Mouse (Mus musculus) small intestine, adult 2 months (tissue): ENCODE data around the gene Trp53bp1. TPM values are rescaled to one million over a fixed set of nuclear protein-coding genes. Genes with fewer than 3 reads are reported as not detected.

ENCODE experiments used
- H3K27ac ChIP-seq: fragments of 200-500 bp; 2 replicates; pipeline ENCODE4 v1.5.1; 2012; ENCODE audit warnings: low read depth, low read length, control low read depth, inconsistent platforms; ENCODE audit not compliant: insufficient read depth
- H3K27me3 ChIP-seq: fragments of 200-500 bp; 2 replicates; pipeline ENCODE4 v1.6.1; 2012; ENCODE audit warnings: mild to moderate bottlenecking, moderate library complexity, low read length, inconsistent platforms; ENCODE audit not compliant: control insufficient read depth, insufficient read depth
- H3K36me3 ChIP-seq: fragments of 200-500 bp; 2 replicates; pipeline ENCODE4 v1.6.1; 2012; ENCODE audit warnings: mild to moderate bottlenecking, low read length, control low read depth, inconsistent platforms; ENCODE audit not compliant: control insufficient read depth, insufficient read depth
- H3K4me1 ChIP-seq: fragments of 200-500 bp; 2 replicates; pipeline ENCODE4 v1.6.1; 2012; ENCODE audit warnings: low read length, inconsistent platforms, mixed read lengths; ENCODE audit not compliant: control insufficient read depth, insufficient read depth, insufficient read length
- H3K4me3 ChIP-seq: fragments of 200-500 bp; 2 replicates; pipeline ENCODE4 v1.5.1; 2012; ENCODE audit warnings: low read depth, mild to moderate bottlenecking, control low read depth, inconsistent platforms, low read length, moderate library complexity
- CTCF ChIP-seq: fragments of 200-500 bp; IDR thresholded peaks from 2 replicates; pipeline ENCODE4 v1.5.1; 2012; ENCODE audit warnings: low read depth, mild to moderate bottlenecking, control low read depth, inconsistent platforms, low read length, moderate library complexity, mixed read lengths; ENCODE audit not compliant: insufficient replicate concordance, insufficient read length; ENCODE audit errors: extremely low read depth
- POLR2A ChIP-seq: fragments of 200-500 bp; IDR thresholded peaks from 2 replicates; pipeline ENCODE4 v1.6.1; 2012; ENCODE audit warnings: low read depth, mild to moderate bottlenecking, control low read depth, inconsistent platforms, low read length, moderate library complexity
- WGBS: fragments of 180-500 bp; shearing (Covaris S2); methylation state at CpG from one replicate; pipeline ENCODE4 v1.1.7; 2018; 5-methylcytosine and 5-hydroxymethylcytosine counted together
- polyA plus RNA-seq: library from polyadenylated mRNA; depleted of rRNA; stranded (reverse); fragments of >200 nt; gene quantifications from 2 replicates; pipeline ENCODE4 v1.2.3, GENCODE M21; 2012

Trp53bp1 gene
- polyA plus RNA-seq, 1 experiment = 9.5 TPM

DNA sequence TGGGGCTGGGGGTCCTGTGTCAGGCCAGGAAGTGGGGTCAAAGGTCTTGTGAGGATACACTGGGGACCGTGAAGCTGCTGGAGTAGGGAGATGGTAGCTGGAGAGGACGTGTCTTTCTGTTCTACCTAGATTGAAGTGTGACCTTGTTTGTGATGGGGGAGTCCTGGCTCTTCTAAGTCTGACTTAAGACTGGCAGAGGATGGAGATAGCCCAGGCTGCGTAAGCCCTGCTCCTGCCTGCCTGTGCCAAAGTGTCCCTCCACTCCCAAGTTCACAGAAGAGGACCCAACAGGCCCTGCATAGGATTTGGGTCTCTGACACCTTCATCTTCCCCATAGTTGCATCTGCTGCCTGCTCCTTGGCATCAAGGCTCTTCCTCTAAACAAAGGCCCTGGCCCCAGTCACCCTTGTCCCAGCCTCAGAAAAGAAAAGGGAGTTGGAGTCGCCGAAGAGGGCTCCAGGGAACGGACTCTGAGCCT, 25.6 kb upstream of the Trp53bp1 start:
- 36% methylated on average over 6 of the region's 6 CpGs for WGBS
- no peak for TF ChIP-seq CTCF
- no peak for TF ChIP-seq POLR2A

DNA sequence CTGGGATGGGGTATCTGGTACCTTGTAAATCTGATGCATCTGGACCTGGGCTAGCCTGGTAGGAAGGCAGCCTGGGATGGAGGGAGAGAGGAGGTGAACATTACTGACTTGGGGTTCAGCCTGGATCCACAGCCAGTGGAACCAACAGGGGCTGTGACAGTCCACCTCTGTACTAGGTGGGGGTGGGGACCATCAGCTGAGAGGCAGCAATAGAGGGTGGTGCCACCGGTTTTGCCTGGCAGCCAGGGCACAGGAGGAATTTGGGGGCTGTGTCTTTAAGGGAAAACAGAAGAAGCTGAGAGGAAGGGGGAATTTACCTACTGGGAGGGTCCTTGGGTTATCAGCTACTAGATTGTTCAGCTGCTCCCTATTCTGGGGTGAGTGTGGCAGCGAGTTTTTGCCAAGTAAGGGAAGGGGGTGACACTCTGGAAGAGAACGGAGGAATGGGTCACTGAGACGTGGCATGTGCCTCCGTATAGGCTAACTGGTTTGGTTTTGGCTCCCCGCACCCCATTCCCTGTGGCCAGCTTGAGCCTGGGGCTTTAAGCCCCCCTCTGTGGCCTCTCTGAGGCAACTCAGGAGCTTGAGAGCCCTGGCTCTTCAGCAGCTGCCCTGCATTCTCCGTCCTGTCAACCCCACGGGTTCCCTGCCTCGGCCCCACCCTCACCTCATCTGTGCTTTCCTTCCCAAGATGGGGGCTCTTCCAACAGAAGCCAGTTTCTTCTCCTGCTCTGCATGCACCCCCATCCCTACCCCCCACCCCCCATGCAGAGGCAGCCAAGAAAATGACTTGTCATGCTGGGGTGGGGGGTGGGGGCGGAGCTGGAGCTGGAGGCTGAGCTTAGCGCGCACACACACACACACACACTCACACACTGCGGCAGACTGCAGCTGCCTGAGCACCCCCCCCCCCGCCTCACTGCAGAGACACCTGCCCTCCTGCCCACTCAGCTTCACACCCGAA, 24.7 kb upstream of the Trp53bp1 start:
- no peak overlapping the region for H3K27ac ChIP-seq
- no peak for TF ChIP-seq POLR2A
- no peak for TF ChIP-seq CTCF
- peak overlapping the region; percentile 64 for H3K4me3 ChIP-seq
- H3K36me3 ChIP-seq = no peaks in the 10 kb centered on the region
- H3K27me3 ChIP-seq = peaks cover 37% of the 10 kb centered on the region
- H3K4me1 ChIP-seq = peaks cover 9% of the 10 kb centered on the region; the same call in 1 of the 2 replicates
- WGBS = 7% methylated on average over 15 of the region's 15 CpGs

More for the DNA sequence above, 25.6 kb upstream of the Trp53bp1 start:
- peaks cover 35% of the 10 kb centered on the region for H3K27me3 ChIP-seq
- H3K4me3 ChIP-seq = peak overlapping the region; percentile 64; the same call in 1 of the 2 replicates
- no peak overlapping the region for H3K27ac ChIP-seq
- H3K36me3 ChIP-seq = no peaks in the 10 kb centered on the region
- H3K4me1 ChIP-seq = peaks cover 9% of the 10 kb centered on the region; the same call in 1 of the 2 replicates

DNA sequence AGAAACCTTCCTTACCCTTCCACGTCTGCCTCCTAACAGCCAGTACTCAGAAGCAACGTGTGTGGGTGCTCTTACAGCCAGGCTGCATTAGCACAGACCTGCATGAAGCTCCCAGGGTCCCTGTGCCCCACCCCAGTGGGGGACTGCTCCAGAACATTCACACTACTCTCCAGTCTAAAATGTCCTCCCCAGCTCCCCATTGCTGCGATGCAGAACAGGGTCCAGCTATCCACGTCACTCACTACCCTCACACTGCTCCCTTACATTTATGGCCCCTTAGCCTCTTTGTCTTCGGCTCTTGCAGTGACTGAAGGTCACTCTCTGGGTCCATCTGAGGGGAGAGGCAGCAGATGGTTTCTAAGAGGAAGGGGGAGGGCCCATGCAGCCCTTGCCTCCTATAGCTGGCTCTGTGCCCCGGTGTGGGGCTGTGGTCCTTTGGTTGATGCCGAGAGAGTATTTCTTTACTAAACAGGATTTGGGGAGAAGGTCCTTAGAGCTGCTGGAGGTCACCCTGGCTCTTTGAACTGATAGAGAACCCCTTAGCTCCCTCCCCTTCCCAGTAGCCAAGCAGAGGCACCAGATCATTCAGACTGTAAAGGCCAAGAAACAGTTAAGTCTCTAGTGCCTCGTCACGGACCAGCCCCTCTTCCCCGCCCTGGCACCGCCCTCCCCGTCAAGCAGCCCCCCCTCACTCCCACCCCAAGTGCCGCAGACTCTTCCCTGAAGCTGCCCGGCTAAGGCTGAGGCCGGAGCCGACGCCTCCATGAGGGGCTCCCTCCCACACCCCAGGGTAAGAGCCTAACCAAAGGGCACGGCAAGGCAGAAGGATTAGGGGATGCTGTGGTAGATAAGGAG, 23.8 kb upstream of the Trp53bp1 start:
- 5% methylated on average over 18 of the region's 18 CpGs for WGBS
- peak; percentile 20; the same call in 1 of the 2 replicates for TF ChIP-seq POLR2A
- no peak for TF ChIP-seq CTCF
- Histone ChIP-seq H3K27me3 (peaks cover 42% of the 10 kb centered on the region), H3K4me3 (peak overlapping the region; percentile 64), H3K27ac (peak overlapping the region; percentile 33; the same call in 1 of the 2 replicates), H3K4me1 (peaks cover 9% of the 10 kb centered on the region; the same call in 1 of the 2 replicates), H3K36me3 (no peaks in the 10 kb centered on the region)

DNA sequence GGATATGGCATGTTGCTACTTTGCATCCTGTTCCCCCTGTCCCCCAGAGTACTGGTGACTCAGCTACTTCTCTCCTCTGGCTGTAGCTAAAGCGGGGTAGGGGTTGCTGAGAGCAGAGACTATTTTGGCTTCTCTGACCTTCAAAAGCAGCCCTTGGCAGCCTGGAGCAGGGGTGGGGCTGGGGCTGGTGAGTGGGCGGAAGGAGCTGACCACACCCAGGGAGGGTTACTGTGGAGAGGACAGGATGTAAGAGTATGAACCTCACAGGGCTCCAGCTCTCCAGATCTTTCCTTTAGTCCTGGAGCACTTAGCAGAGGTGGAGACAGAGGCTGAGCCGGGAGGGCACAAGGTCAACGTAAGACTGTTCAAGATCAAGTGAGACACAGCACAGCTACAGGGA, 23.0 kb upstream of the Trp53bp1 start:
- H3K27ac ChIP-seq = peak overlapping the region; percentile 8; the same call in 1 of the 2 replicates

DNA sequence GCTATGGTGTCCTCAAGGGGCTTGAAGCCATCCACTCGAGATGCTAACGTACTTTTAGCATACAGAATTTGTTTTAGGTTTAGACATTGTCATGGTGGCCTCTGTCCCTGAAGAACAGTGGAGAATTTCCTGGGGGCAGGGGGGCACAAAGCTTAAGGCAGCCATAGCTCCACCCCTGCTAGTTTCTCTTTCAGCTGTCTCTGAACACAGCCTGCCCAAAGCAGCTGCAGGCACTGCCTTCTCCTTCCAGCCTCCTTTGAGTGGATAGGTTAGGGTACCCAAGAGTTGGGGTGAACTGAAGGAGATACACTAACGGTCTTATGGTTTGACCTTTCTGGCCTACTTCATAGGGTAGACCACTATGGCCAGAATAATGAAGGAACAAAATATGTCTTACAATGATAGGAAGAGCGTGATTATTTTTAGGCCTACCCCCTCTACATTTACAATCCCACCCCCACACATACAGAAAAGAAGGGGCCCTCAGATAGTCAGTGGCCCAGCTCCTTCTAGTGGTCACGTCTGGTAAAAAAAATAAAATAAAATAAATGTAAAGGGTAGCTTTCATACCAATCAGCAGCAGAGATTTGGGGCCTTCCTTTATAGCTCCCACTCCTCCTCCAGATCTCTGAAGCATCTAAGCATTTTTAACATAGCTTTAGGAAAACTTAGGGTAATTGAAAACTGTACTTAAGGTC, 21.3 kb upstream of the Trp53bp1 start:
- H3K27me3 ChIP-seq = peaks cover 43% of the 10 kb centered on the region
- H3K4me3 ChIP-seq = no peak overlapping the region
- H3K36me3 ChIP-seq = no peaks in the 10 kb centered on the region
- H3K4me1 ChIP-seq = peaks cover 15% of the 10 kb centered on the region
- 80% methylated on average over 5 of the region's 5 CpGs for WGBS
- H3K27ac ChIP-seq = no peak overlapping the region
- TF ChIP-seq CTCF (no peak), POLR2A (no peak)

More for the DNA sequence above, 23.0 kb upstream of the Trp53bp1 start:
- 19% methylated on average over 4 of the region's 4 CpGs for WGBS
- peaks cover 15% of the 10 kb centered on the region for H3K4me1 ChIP-seq
- H3K36me3 ChIP-seq = no peaks in the 10 kb centered on the region
- peaks cover 43% of the 10 kb centered on the region for H3K27me3 ChIP-seq
- TF ChIP-seq CTCF (no peak), POLR2A (no peak)
- peak overlapping the region; percentile 14; the same call in 1 of the 2 replicates for H3K4me3 ChIP-seq
